Mouse (Mus musculus) frontal cortex, adult (tissue): ENCODE results near the gene Invs.

Experiments
- ATAC-seq: cut with Nextera tagmentation; 2 replicates; pipeline ENCODE4 v1.9.2; 2017; ENCODE audit warnings: mild to moderate bottlenecking, moderate library complexity, mixed read lengths; ENCODE audit not compliant: low TSS enrichment

Gene Invs

GRCm38 (mm10) chr4:48458436-48458835, 178.9 kb downstream of the Invs start:
- ATAC-seq, result no peak

- ATAC-seq, result no peak
These were observed 181.5 kb downstream of the Invs start for GRCm38 (mm10) chr4:48461060-48461459.

DNA sequence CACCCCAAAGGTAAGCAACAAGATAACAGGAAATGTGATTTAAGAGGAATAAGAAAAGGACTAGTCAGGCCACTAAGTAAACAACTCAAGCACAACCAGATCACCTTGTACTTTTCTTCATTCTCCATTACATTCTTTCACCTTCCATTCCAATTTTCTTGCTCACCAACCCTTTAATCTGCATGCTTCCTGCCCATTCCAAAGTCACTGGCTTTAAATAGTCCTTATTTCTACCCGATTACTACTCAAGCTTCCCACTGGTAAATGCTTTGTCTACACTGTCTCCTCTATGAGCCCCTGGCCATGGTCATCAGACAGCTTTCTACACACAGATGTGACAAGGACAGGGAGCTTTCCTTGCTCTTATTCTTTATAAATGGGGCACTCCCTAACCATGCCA, 191.4 kb downstream of the Invs start:
- no peak for ATAC-seq

DNA sequence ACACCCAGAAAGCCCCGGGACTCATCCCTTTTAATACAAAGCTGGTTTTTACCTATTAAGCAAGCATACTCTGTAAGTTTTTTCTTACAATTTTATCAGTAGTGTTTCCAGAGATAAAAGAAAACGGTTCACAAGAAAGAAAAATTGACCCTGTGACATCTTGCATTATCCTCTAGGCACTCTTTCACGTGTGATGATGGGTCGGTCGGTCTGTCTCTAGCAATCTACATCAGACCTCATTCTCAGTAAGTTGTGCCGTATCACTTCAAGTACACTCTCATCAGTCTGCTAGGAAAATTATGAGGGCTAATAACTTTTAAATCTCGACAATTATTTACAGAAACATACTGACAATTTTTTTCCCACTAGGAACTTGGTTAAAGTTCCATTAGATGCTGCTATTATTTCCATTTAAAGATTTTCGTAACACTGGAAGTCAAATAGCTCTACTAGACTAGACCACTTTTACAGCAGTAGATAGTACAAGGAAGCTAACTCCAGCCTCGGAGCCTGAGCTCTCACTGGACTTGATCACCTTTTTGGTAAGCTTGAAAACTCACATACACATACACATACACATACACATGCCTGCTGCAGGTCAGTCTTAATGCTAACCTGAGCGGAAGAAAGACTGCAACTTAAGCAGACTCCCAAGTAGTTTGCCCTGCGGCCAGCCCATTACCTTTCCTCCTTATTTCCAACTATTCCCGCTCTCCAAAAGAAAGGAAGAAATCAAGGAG, 192.7 kb downstream of the Invs start:
- ATAC-seq, result peak; percentile 38; the same call in 1 of the 2 replicates

- peak; percentile 96 for ATAC-seq
These were observed 193.5 kb downstream of the Invs start, which contains the start of gene Tex10 for GRCm38 (mm10) chr4:48472792-48473650. Tex10 (minus strand) TSS chr4:48473459.

GRCm38 (mm10) chr4:48473651-48474011, 194.1 kb downstream of the Invs start:
- no peak for ATAC-seq

- no peak for ATAC-seq
These were observed 201.7 kb downstream of the Invs start for GRCm38 (mm10) chr4:48481287-48481686.
